Mouse (Mus musculus): ENCODE data around the gene Litaf. TPM values are rescaled to one million over a fixed set of nuclear protein-coding genes. Genes with fewer than 3 reads are reported as not detected.

Litaf gene
- polyA plus RNA-seq, 2 experiments from 2014 or later: 40.1 to 49.5 TPM

Other genes with a start within 250 kb of the Litaf start
- 1 to 10 TPM; 1.3 to 1.9 TPM for gene Rmi2, start 231.1 kb downstream of the Litaf start, polyA plus RNA-seq (2017; shearing (Covaris generic))
- gene Snn, start 5.2 kb downstream of the Litaf start, polyA plus RNA-seq (2017; shearing (Covaris generic)): 1 to 10 TPM in 1 of 2 experiments, under 1 TPM in 1; 0.53 to 1.2 TPM
- 1 to 10 TPM; 7.9 to 8.2 TPM for gene Txndc11, start 68.5 kb upstream of the Litaf start, polyA plus RNA-seq (2017; shearing (Covaris generic))
- 100 to 1,000 TPM; 210 to 235 TPM for gene Zc3h7a, start 110.2 kb upstream of the Litaf start, polyA plus RNA-seq (2017; shearing (Covaris generic))
- gene Rsl1d1, start 137.2 kb upstream of the Litaf start, polyA plus RNA-seq (2017; shearing (Covaris generic)): 100 to 1,000 TPM; 186 to 201 TPM
- 10 to 100 TPM; 40.4 to 44.2 TPM for gene Gspt1, start 188.2 kb upstream of the Litaf start, polyA plus RNA-seq (2017; shearing (Covaris generic))
- not detected for gene Tnfrsf17, start 247.7 kb upstream of the Litaf start, polyA plus RNA-seq (2017; shearing (Covaris generic))